Mouse (Mus musculus) erythroblast, embryonic 14.5 days (primary cell): ENCODE measurements around the gene Cdyl2. TPM values are rescaled to one million over a fixed set of nuclear protein-coding genes. Genes with fewer than 3 reads are reported as not detected.

Experiments used
- H3K27me3 ChIP-seq: 2 replicates; pipeline ENCODE4 v1.6.1; 2012; ENCODE audit warnings: inconsistent platforms; ENCODE audit not compliant: control insufficient read depth
- H3K36me3 ChIP-seq: 2 replicates; pipeline ENCODE4 v1.6.1; 2012; ENCODE audit warnings: mild to moderate bottlenecking, inconsistent platforms; ENCODE audit not compliant: control insufficient read depth
- H3K4me1 ChIP-seq: 2 replicates; pipeline ENCODE4 v1.6.1; 2012; ENCODE audit warnings: inconsistent platforms; ENCODE audit not compliant: control insufficient read depth
- H3K4me3 ChIP-seq: replicated peaks from 2 replicates; pipeline ENCODE3; 2012; ENCODE audit warnings: moderate library complexity, mild to moderate bottlenecking, inconsistent platforms
- H3K9me3 ChIP-seq: 2 replicates; pipeline ENCODE4 v1.6.1; 2012; ENCODE audit warnings: low read length, inconsistent platforms, mixed read lengths; ENCODE audit not compliant: control insufficient read depth
- GATA1 ChIP-seq: IDR thresholded peaks from 2 replicates; pipeline ENCODE4 v1.6.1; 2012; ENCODE audit warnings: low read length, inconsistent platforms, mixed read lengths
- TAL1 ChIP-seq: IDR thresholded peaks from 3 replicates; pipeline ENCODE4 v1.6.1; 2012; ENCODE audit warnings: low read length, inconsistent platforms, mixed read lengths
- polyA plus RNA-seq: library from polyadenylated mRNA; stranded (reverse); fragments of >175 nt; gene quantifications from 2 replicates; pipeline ENCODE4 v1.2.3, GENCODE M21; 2012

The Cdyl2 gene
- polyA plus RNA-seq, 1 experiment = 0.03 TPM

DNA sequence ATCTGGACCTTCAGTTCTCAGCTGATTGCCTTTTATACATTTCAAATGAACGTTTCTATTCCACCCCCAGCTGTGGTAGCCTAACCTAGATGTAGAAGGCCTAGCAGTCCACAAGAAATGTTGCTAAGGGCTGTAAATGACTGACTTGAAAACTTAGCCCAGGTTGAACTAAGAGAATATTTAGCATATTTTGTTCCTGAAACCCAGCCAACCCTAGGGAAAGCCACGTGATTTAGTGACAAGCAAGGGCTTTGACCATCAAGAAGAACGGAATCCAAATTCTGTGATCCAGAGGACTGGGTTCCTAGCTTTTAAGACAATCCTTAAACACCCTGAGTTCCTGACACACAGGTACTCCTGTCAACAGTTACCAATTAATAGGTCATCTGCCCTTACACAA is 77.9 kb downstream of the Cdyl2 start:
- no peaks in the 10 kb centered on the region for H3K27me3 ChIP-seq
- no peak overlapping the region for H3K4me3 ChIP-seq
- TF ChIP-seq GATA1 (no peak), TAL1 (no peak)
- no peaks in the 10 kb centered on the region for H3K36me3 ChIP-seq
- no peaks in the 10 kb centered on the region for H3K4me1 ChIP-seq
- no peaks in the 10 kb centered on the region for H3K9me3 ChIP-seq

DNA sequence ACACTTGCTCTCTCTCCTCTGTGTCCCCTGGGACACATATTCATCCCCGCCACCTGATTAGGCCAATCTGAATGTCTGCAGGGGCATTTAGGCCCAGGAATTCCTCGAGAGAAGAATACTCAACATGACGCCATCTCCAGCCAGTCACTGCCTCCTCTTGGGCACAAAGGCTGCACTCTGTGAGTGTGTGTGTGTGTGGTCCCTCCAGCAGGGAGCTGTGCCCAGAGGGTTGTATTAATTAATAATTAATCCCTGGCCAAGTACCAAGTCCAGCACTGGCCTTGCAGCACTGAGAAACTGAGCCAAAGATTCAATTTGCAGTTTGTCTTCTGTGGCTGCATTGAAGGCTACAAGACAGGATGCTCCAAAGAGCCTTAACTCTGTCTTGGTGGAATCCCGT is 79.8 kb downstream of the Cdyl2 start:
- Histone ChIP-seq H3K27me3 (no peaks in the 10 kb centered on the region), H3K4me1 (no peaks in the 10 kb centered on the region), H3K36me3 (no peaks in the 10 kb centered on the region), H3K9me3 (no peaks in the 10 kb centered on the region), H3K4me3 (no peak overlapping the region)
- TF ChIP-seq TAL1 (no peak), GATA1 (no peak)

DNA sequence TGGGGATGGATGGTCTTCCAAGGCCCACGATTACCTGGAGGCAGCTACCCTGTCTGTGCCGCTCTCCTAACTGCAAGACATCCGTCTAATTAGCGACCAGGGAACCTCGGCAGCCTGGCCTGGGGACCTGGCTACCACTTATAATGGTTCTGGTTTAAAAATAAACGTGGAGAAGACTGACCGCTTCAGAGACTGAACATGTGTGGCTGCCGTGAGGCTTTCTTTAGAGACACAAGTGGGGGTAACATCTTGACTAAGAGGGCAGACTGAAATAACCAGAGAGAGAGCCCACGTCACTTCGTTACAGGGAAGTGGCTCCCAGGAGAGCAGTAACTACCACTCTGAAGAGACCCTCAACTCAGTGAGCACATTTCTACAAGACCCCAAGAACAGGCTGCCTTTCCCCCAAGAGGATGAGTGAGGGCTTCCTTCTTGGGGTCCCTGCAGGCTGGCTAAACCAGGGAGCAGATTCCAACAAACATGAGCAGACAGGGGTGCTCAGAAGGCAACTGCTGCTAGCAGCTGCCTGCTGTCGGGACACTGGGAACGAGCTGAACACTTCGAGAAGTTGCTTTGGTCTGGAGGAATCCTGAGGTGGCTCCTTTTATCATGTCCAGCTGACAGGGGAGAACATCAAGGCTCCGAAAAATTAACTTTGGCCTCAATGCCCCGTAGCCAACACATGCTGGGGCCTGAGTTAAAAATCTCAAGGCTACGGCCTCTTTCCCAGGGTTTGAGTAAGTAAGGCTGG is 82.6 kb downstream of the Cdyl2 start:
- no peaks in the 10 kb centered on the region for H3K36me3 ChIP-seq
- H3K9me3 ChIP-seq = no peaks in the 10 kb centered on the region
- TF ChIP-seq TAL1 (no peak), GATA1 (no peak)
- no peak overlapping the region for H3K4me3 ChIP-seq
- H3K4me1 ChIP-seq = no peaks in the 10 kb centered on the region
- H3K27me3 ChIP-seq = no peaks in the 10 kb centered on the region

DNA sequence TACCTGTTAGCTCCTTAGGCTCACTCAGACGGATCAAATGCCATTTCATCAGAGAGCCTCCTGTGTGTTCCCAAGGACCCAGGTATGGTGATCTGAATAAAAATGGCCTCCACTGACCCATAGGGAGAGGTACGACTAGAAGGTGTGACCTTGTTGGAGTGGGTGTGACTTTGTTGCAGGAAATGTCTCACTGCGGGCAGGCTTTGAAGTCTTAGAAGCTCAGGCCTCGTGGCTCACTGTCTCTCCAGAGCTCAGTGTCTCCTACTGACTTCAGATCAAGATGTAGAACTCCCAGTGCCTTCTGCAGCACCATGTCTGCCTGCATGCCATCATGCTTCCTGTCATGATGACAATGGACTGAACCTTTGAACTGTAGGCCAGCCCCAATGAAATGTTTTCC is 87.4 kb downstream of the Cdyl2 start:
- no peaks in the 10 kb centered on the region for H3K27me3 ChIP-seq
- no peaks in the 10 kb centered on the region for H3K4me1 ChIP-seq
- H3K4me3 ChIP-seq = no peak overlapping the region
- H3K36me3 ChIP-seq = no peaks in the 10 kb centered on the region
- TF ChIP-seq GATA1 (no peak), TAL1 (no peak)
- H3K9me3 ChIP-seq = no peaks in the 10 kb centered on the region

DNA sequence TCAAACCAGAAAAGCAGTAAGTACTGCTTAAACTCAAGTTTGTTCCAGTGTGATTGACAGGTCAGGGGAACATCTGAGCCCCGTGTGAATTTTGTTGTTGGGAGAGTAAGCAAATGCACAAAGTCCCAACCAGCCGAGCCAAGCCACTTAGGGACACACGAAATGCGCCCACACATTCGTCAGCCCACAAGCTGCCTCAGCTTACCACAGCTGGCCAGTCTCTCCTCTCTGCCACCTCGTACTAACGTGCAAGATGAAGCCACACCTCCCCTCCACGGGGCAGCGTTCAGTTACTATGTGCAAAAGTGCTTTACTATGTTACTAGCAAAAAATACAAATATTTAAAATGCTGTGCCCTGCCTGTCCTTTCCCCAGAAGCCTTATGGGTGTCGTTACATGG is 91.9 kb downstream of the Cdyl2 start:
- H3K4me1 ChIP-seq = no peaks in the 10 kb centered on the region
- H3K9me3 ChIP-seq = no peaks in the 10 kb centered on the region
- H3K4me3 ChIP-seq = no peak overlapping the region
- no peaks in the 10 kb centered on the region for H3K36me3 ChIP-seq
- H3K27me3 ChIP-seq = no peaks in the 10 kb centered on the region
- TF ChIP-seq TAL1 = no peak
- TF ChIP-seq GATA1 = no peak

DNA sequence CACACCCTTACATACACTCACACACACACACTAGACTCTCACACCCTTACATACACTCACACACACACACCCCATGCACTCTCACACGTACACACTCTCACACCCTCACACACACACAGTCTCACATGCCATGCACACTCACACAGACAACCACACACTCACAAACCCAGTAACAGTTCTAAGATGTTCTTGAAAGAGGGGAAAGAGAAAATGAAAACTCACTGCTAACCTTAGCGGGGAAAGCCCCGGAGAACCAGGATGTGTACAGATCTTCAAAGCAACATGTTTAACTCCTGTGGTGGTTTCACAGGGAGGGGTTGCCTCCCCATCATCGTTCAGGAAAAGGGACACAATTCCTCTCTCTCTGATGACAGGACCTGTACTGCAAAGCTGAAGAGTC is 94.8 kb downstream of the Cdyl2 start:
- TF ChIP-seq GATA1 = no peak
- TF ChIP-seq TAL1 = no peak
- no peaks in the 10 kb centered on the region for H3K4me1 ChIP-seq
- H3K4me3 ChIP-seq = no peak overlapping the region
- H3K9me3 ChIP-seq = no peaks in the 10 kb centered on the region
- no peaks in the 10 kb centered on the region for H3K27me3 ChIP-seq
- no peaks in the 10 kb centered on the region for H3K36me3 ChIP-seq

DNA sequence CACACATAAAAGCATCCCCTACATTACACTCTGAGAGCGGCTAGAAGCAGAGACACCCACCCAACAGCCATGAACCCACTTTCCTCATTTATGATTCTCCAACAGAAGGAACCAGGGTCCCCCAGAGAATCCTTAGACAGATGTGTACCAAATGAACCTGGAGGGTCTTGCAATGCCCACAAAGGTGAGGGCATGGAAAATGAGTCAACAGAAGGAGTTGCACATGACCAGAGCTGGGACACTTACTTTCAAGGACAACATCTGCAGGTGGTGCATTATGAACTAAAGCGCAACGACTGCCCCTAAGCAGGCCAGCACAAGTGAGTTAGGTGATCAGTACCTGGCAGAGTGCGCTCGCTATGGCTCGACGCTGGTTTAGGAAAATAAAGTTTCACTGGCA is 95.6 kb downstream of the Cdyl2 start:
- Histone ChIP-seq H3K36me3 (no peaks in the 10 kb centered on the region), H3K4me3 (no peak overlapping the region), H3K4me1 (no peaks in the 10 kb centered on the region), H3K27me3 (no peaks in the 10 kb centered on the region), H3K9me3 (no peaks in the 10 kb centered on the region)
- TF ChIP-seq TAL1 (no peak), GATA1 (no peak)

DNA sequence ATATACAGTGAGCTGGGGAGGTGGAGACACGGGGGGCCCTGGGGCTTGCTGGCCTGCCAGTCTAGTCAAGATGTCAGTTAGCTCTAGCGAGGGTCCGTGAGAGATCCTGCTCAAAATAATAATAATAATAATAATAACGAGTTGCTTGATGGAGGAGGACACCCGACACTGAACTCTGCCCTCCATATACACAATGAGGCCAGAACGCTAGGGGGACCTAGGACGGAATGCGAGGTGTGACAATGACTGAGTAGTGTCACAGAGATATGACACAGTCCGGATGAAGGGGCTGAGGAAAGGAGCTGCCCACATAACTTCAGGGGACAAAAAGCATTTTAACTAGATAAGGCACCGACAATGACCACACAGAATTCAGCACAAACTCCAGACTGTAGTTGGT is 96.4 kb downstream of the Cdyl2 start:
- Histone ChIP-seq H3K9me3 (no peaks in the 10 kb centered on the region), H3K4me3 (no peak overlapping the region), H3K27me3 (no peaks in the 10 kb centered on the region), H3K36me3 (no peaks in the 10 kb centered on the region), H3K4me1 (no peaks in the 10 kb centered on the region)
- TF ChIP-seq GATA1 (no peak), TAL1 (no peak)

DNA sequence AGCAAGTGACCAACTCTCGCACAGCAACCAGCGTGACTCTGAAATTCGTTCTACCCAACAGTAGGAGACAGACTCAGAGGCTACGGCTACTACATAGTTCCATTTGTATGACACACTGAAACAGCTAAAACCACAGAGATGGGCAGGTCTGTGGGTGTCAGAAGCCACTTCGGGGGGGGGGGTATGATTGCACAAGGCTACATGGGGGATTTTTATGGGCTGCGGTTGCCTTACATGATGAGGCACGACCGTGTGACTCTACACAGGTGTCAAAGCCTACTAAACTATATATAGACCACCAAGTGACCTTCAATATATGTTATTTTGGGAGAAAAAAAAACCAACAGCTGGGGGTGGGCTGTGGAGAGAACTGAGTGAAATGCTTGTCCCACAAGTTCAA is 96.8 kb downstream of the Cdyl2 start:
- Histone ChIP-seq H3K9me3 (no peaks in the 10 kb centered on the region), H3K4me3 (no peak overlapping the region), H3K36me3 (no peaks in the 10 kb centered on the region), H3K27me3 (no peaks in the 10 kb centered on the region), H3K4me1 (no peaks in the 10 kb centered on the region)
- no peak for TF ChIP-seq TAL1

DNA sequence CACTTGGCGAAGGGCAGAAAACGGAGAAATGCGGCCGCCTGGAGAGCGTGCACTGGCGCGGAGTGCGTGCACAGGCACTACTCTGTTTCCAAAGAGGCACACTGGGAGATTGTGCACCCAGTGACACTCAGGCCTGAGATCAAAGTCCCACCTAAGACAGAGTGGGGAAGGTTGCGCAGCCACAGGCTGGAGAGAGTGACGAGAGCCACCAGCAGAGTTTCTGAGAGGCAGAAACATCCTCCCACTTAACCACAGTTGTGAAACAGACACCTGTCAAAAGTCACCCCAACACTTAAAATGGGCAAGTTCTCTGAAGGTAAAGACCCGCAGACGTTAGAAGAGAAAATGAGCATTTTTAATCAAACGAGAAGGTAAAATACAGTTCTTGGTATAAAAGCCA is 97.5 kb downstream of the Cdyl2 start:
- H3K4me1 ChIP-seq = no peaks in the 10 kb centered on the region
- no peaks in the 10 kb centered on the region for H3K9me3 ChIP-seq
- no peaks in the 10 kb centered on the region for H3K27me3 ChIP-seq
- no peaks in the 10 kb centered on the region for H3K36me3 ChIP-seq
- no peak for TF ChIP-seq GATA1
- H3K4me3 ChIP-seq = no peak overlapping the region
